Mouse (Mus musculus): ENCODE measurements around the gene Wdr48. TPM values are rescaled to one million over a fixed set of nuclear protein-coding genes. Genes with fewer than 3 reads are reported as not detected.

Wdr48 gene
- polyA plus RNA-seq, 1 experiment from 2014 or later, result 71.8 TPM

GRCm38 (mm10) chr9:119970221-119970620 is 75.5 kb downstream of the Wdr48 start:
- Histone ChIP-seq H3K4me3 (ENCODE audit: low read depth, low read length) (no peak overlapping the region), H3K36me3 (ENCODE audit: control insufficient read depth, insufficient read depth, low read length) (no peaks in the 10 kb centered on the region), H3K27me3 (ENCODE audit: control insufficient read depth, insufficient read depth, low read length) (no peaks in the 10 kb centered on the region), H3K9me3 (ENCODE audit: control insufficient read depth, low read length) (no peaks in the 10 kb centered on the region), H3K4me2 (replicated peaks; ENCODE audit: low read depth, low read length) (no peak overlapping the region), H3K4me1 (replicated peaks; ENCODE audit: control insufficient read depth, insufficient read depth, low read length) (no peaks in the 10 kb centered on the region; the same call in 1 of the 2 replicates), H3K27ac (ENCODE audit: low read depth, low read length) (no peak overlapping the region), H3K9ac (ENCODE audit: low read depth, low read length) (no peak overlapping the region)
- ATAC-seq (ENCODE audit: low FRiP score) (no peak), DNase-seq (ENCODE audit: low spot score) (peak; percentile 45)
- 48% methylated on average over 6 of the region's 6 CpGs for WGBS

GRCm38 (mm10) chr9:119970763-119971656 is 76.3 kb downstream of the Wdr48 start:
- Histone ChIP-seq H3K27me3 (ENCODE audit: control insufficient read depth, insufficient read depth, low read length) (no peaks in the 10 kb centered on the region), H3K4me1 (replicated peaks; ENCODE audit: control insufficient read depth, insufficient read depth, low read length) (no peaks in the 10 kb centered on the region; the same call in 1 of the 2 replicates), H3K9me3 (ENCODE audit: control insufficient read depth, low read length) (no peaks in the 10 kb centered on the region), H3K4me3 (ENCODE audit: low read depth, low read length) (no peak overlapping the region), H3K36me3 (ENCODE audit: control insufficient read depth, insufficient read depth, low read length) (no peaks in the 10 kb centered on the region), H3K4me2 (replicated peaks; ENCODE audit: low read depth, low read length) (no peak overlapping the region), H3K9ac (ENCODE audit: low read depth, low read length) (no peak overlapping the region), H3K27ac (ENCODE audit: low read depth, low read length) (no peak overlapping the region)
- DNase-seq (ENCODE audit: low spot score) (no peak), ATAC-seq (ENCODE audit: low FRiP score) (no peak)
- 86% methylated on average over 7 of the region's 7 CpGs for WGBS

- WGBS, result 94% methylated on average over 10 of the region's 10 CpGs
- Histone ChIP-seq H3K36me3 (ENCODE audit: control insufficient read depth, insufficient read depth, low read length) (no peaks in the 10 kb centered on the region), H3K9ac (ENCODE audit: low read depth, low read length) (no peak overlapping the region), H3K4me1 (replicated peaks; ENCODE audit: control insufficient read depth, insufficient read depth, low read length) (no peaks in the 10 kb centered on the region; the same call in 1 of the 2 replicates), H3K9me3 (ENCODE audit: control insufficient read depth, low read length) (no peaks in the 10 kb centered on the region), H3K27ac (ENCODE audit: low read depth, low read length) (no peak overlapping the region), H3K27me3 (ENCODE audit: control insufficient read depth, insufficient read depth, low read length) (no peaks in the 10 kb centered on the region), H3K4me3 (ENCODE audit: low read depth, low read length) (no peak overlapping the region), H3K4me2 (replicated peaks; ENCODE audit: low read depth, low read length) (no peak overlapping the region)
- ATAC-seq (ENCODE audit: low FRiP score) (no peak), DNase-seq (ENCODE audit: low spot score) (no peak)
Observed at GRCm38 (mm10) chr9:119972166-119972565, 77.5 kb downstream of the Wdr48 start.

GRCm38 (mm10) chr9:119972582-119972981 is 77.9 kb downstream of the Wdr48 start:
- ATAC-seq (ENCODE audit: low FRiP score), result no peak
- H3K9me3 ChIP-seq (ENCODE audit: control insufficient read depth, low read length), result no peaks in the 10 kb centered on the region
- 88% methylated on average over 12 of the region's 12 CpGs for WGBS

GRCm38 (mm10) chr9:119973281-119973680 is 78.6 kb downstream of the Wdr48 start:
- Histone ChIP-seq H3K27ac (ENCODE audit: low read depth, low read length) (no peak overlapping the region), H3K4me3 (ENCODE audit: low read depth, low read length) (no peak overlapping the region), H3K4me2 (replicated peaks; ENCODE audit: low read depth, low read length) (no peak overlapping the region), H3K9ac (ENCODE audit: low read depth, low read length) (no peak overlapping the region), H3K36me3 (ENCODE audit: control insufficient read depth, insufficient read depth, low read length) (no peaks in the 10 kb centered on the region), H3K4me1 (replicated peaks; ENCODE audit: control insufficient read depth, insufficient read depth, low read length) (no peaks in the 10 kb centered on the region; the same call in 1 of the 2 replicates), H3K27me3 (ENCODE audit: control insufficient read depth, insufficient read depth, low read length) (no peaks in the 10 kb centered on the region), H3K9me3 (ENCODE audit: control insufficient read depth, low read length) (no peaks in the 10 kb centered on the region)
- WGBS, result 97% methylated on average over 23 of the region's 23 CpGs
- ATAC-seq (ENCODE audit: low FRiP score), result no peak
- DNase-seq (ENCODE audit: low spot score), result no peak

More at GRCm38 (mm10) chr9:119972582-119972981, 77.9 kb downstream of the Wdr48 start:
- Histone ChIP-seq H3K27me3 (ENCODE audit: control insufficient read depth, insufficient read depth, low read length) (no peaks in the 10 kb centered on the region), H3K4me3 (ENCODE audit: low read depth, low read length) (no peak overlapping the region), H3K4me2 (replicated peaks; ENCODE audit: low read depth, low read length) (no peak overlapping the region), H3K36me3 (ENCODE audit: control insufficient read depth, insufficient read depth, low read length) (no peaks in the 10 kb centered on the region), H3K4me1 (replicated peaks; ENCODE audit: control insufficient read depth, insufficient read depth, low read length) (no peaks in the 10 kb centered on the region; the same call in 1 of the 2 replicates), H3K9ac (ENCODE audit: low read depth, low read length) (no peak overlapping the region), H3K27ac (ENCODE audit: low read depth, low read length) (no peak overlapping the region)
- no peak for DNase-seq (ENCODE audit: low spot score)

GRCm38 (mm10) chr9:119973869-119974520 is 79.3 kb downstream of the Wdr48 start:
- no peak overlapping the region for H3K4me2 ChIP-seq (replicated peaks; ENCODE audit: low read depth, low read length)
- no peak overlapping the region for H3K9ac ChIP-seq (ENCODE audit: low read depth, low read length)
- no peak overlapping the region for H3K4me3 ChIP-seq (ENCODE audit: low read depth, low read length)
- no peaks in the 10 kb centered on the region for H3K36me3 ChIP-seq (ENCODE audit: control insufficient read depth, insufficient read depth, low read length)
- H3K4me1 ChIP-seq (replicated peaks; ENCODE audit: control insufficient read depth, insufficient read depth, low read length), result no peaks in the 10 kb centered on the region; the same call in none of the 2 replicates
- no peak for ATAC-seq (ENCODE audit: low FRiP score)
- H3K9me3 ChIP-seq (ENCODE audit: control insufficient read depth, low read length), result no peaks in the 10 kb centered on the region
- no peak overlapping the region for H3K27ac ChIP-seq (ENCODE audit: low read depth, low read length)
- no peaks in the 10 kb centered on the region for H3K27me3 ChIP-seq (ENCODE audit: control insufficient read depth, insufficient read depth, low read length)
- no peak for DNase-seq (ENCODE audit: low spot score)
- 93% methylated on average over 27 of the region's 27 CpGs for WGBS

- 82% methylated on average over 5 of the region's 5 CpGs for WGBS
- ATAC-seq (ENCODE audit: low FRiP score), result no peak
- no peaks in the 10 kb centered on the region for H3K27me3 ChIP-seq (ENCODE audit: control insufficient read depth, insufficient read depth, low read length)
- no peaks in the 10 kb centered on the region for H3K36me3 ChIP-seq (ENCODE audit: control insufficient read depth, insufficient read depth, low read length)
- H3K27ac ChIP-seq (ENCODE audit: low read depth, low read length), result no peak overlapping the region
- H3K4me1 ChIP-seq (replicated peaks; ENCODE audit: control insufficient read depth, insufficient read depth, low read length), result no peaks in the 10 kb centered on the region; the same call in none of the 2 replicates
- H3K9me3 ChIP-seq (ENCODE audit: control insufficient read depth, low read length), result no peaks in the 10 kb centered on the region
- H3K4me3 ChIP-seq (ENCODE audit: low read depth, low read length), result no peak overlapping the region
- H3K9ac ChIP-seq (ENCODE audit: low read depth, low read length), result no peak overlapping the region
- no peak overlapping the region for H3K4me2 ChIP-seq (replicated peaks; ENCODE audit: low read depth, low read length)
- DNase-seq (ENCODE audit: low spot score), result no peak
Observed at GRCm38 (mm10) chr9:119974609-119975008, 79.9 kb downstream of the Wdr48 start.

- 93% methylated on average over 4 of the region's 4 CpGs for WGBS
- ATAC-seq (ENCODE audit: low FRiP score) (no peak), DNase-seq (ENCODE audit: low spot score) (no peak)
- Histone ChIP-seq H3K9me3 (ENCODE audit: control insufficient read depth, low read length) (no peaks in the 10 kb centered on the region), H3K27ac (ENCODE audit: low read depth, low read length) (no peak overlapping the region), H3K9ac (ENCODE audit: low read depth, low read length) (no peak overlapping the region), H3K36me3 (ENCODE audit: control insufficient read depth, insufficient read depth, low read length) (no peaks in the 10 kb centered on the region), H3K4me2 (replicated peaks; ENCODE audit: low read depth, low read length) (no peak overlapping the region), H3K27me3 (ENCODE audit: control insufficient read depth, insufficient read depth, low read length) (no peaks in the 10 kb centered on the region), H3K4me3 (ENCODE audit: low read depth, low read length) (no peak overlapping the region), H3K4me1 (replicated peaks; ENCODE audit: control insufficient read depth, insufficient read depth, low read length) (no peaks in the 10 kb centered on the region; the same call in none of the 2 replicates)
Observed at GRCm38 (mm10) chr9:119975286-119975685, 80.6 kb downstream of the Wdr48 start.

Data from hindbrain, embryonic 11.5 days (tissue).